In the genomic region with DNA sequence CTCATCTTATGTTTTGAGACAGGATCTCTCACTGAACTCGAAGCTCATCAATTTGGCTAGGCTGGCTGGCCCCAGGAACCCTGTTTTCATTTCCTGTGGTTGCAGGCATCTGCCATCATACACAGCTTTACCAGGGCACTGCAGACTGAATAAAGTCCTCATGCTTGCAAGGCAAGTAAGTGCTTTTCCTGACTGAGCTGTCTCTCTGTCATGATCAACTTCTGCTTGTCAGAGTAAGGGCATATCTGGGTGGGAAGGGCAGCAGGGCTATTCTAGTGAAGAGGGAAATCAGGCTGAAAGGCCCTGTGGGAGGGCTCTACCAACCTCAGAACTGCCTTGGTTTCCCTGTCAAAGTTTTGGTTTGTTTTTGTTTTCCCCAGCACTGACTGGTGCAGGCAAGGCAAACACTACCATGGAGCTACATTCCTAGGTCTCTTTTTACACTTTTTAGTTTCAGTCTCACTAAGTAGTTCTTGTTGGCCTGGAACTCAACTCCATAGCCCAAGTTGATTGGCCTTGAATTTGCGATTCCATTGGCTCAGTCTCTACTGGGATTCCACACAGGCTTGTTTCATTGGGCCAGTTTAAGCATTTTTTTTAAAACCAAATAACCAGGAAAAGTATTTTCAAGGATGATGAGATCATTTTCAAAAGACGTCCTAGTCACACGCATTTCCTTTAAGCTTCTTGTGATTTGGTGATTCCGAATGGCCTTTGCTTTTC, we compare ENCODE assay signal across 8 mouse cellular contexts. TPM values are rescaled to one million over a fixed set of nuclear protein-coding genes. Genes with fewer than 3 reads are reported as not detected.
DNase-seq lines count a peak whose midpoint lies in the region; ATAC-seq and TF ChIP-seq lines count a peak whose summit lies in the region.

No protein-coding gene starts in this region.

- no peak for DNase-seq in G1E (ENCODE audit: low spot score)
- DNase-seq in heart, postnatal 0 days (ENCODE audit: low spot score), result peak; percentile 72
- DNase-seq in left cerebral cortex, postnatal 25 days (ENCODE audit: low spot score in 2 of 2), result no peak
- no peak for DNase-seq in layer of hippocampus, postnatal 14 days (ENCODE audit: low spot score in 2 of 2)

- peak overlapping the region; percentile 55 for H3K4me2 ChIP-seq in heart, postnatal 0 days (ENCODE audit: low read depth, low read length)
- H3K4me2 ChIP-seq in liver, embryonic 16.5 days (ENCODE audit: low read depth, low read length), result peak overlapping the region; percentile 61
- H3K4me2 ChIP-seq in stomach, embryonic 16.5 days (ENCODE audit: low read depth, low read length), result peak overlapping the region; percentile 48

- ATAC-seq in G1E (ENCODE audit: extremely low read depth, insufficient number of reproducible peaks, low FRiP score, poor library complexity, severe bottlenecking), result no peak
- peak; percentile 28 for ATAC-seq in heart, postnatal 0 days (ENCODE audit: insufficient read depth, low read depth)
- ATAC-seq in liver, embryonic 16.5 days (ENCODE audit: low read depth), result no peak
- no peak for ATAC-seq in stomach, embryonic 16.5 days (ENCODE audit: insufficient read depth, low FRiP score)
- no peak for ATAC-seq in erythroid progenitor cell, adult 5-6 weeks (replicated peaks; ENCODE audit: low FRiP score, poor library complexity, severe bottlenecking)

- TF ChIP-seq CTCF in G1E (IDR thresholded peaks at IDR 0.05; ENCODE audit: low read depth, low read length), result no peak
- no peak for TF ChIP-seq CTCF in heart, postnatal 0 days (IDR thresholded peaks at IDR 0.05; ENCODE audit: low read depth)

- intact Hi-C loops in left cerebral cortex, postnatal 25 days (cut with DNase I), result loop anchor here (2.0 kb wide), 3 partner anchors 31 to 71 kb away; a partner anchor contains a TSS

- peaks cover 41% of the 10 kb centered on the region for H3K4me1 ChIP-seq in G1E (ENCODE audit: insufficient read depth, low read depth, low read length)
- H3K4me1 ChIP-seq in brown adipose tissue, adult 24 weeks (ENCODE audit: control insufficient read depth, insufficient read depth, insufficient read length, low read length), result peaks cover 5% of the 10 kb centered on the region; the same call in 1 of the 2 replicates
- H3K4me1 ChIP-seq in heart, postnatal 0 days (ENCODE audit: control insufficient read depth, insufficient read depth), result peaks cover 21% of the 10 kb centered on the region
- peaks cover 6% of the 10 kb centered on the region; the same call in 1 of the 2 replicates for H3K4me1 ChIP-seq in liver, embryonic 16.5 days (ENCODE audit: control insufficient read depth, low read depth, low read length)
- peaks cover 19% of the 10 kb centered on the region for H3K4me1 ChIP-seq in stomach, embryonic 16.5 days (ENCODE audit: control insufficient read depth, insufficient read depth, low read length)

- peak overlapping the region; percentile 47 for H3K9ac ChIP-seq in heart, postnatal 0 days (replicated peaks; ENCODE audit: low read depth, low read length)
- H3K9ac ChIP-seq in liver, embryonic 16.5 days (ENCODE audit: low read depth, low read length), result no peak overlapping the region
- peak overlapping the region; percentile 65 for H3K9ac ChIP-seq in stomach, embryonic 16.5 days (ENCODE audit: low read length)

- H3K27me3 ChIP-seq in G1E (ENCODE audit: insufficient read depth, low read length), result peaks cover 4% of the 10 kb centered on the region; the same call in 1 of the 2 replicates
- no peaks in the 10 kb centered on the region for H3K27me3 ChIP-seq in heart, postnatal 0 days (ENCODE audit: control insufficient read depth, insufficient read depth, low read length)
- no peaks in the 10 kb centered on the region for H3K27me3 ChIP-seq in liver, embryonic 16.5 days (ENCODE audit: control insufficient read depth, insufficient read depth, low read depth, low read length)
- H3K27me3 ChIP-seq in stomach, embryonic 16.5 days (ENCODE audit: control insufficient read depth, insufficient read depth, low read length), result no peaks in the 10 kb centered on the region

- peak overlapping the region; percentile 69; the same call in 1 of the 2 replicates for H3K4me3 ChIP-seq in G1E (ENCODE audit: low read depth, low read length)
- H3K4me3 ChIP-seq in brown adipose tissue, adult 24 weeks (ENCODE audit: insufficient read depth, low read depth, low read length), result 0 out of 2 replicates have a peak overlapping the region, but pooled peaks have one; percentile 44
- no peak overlapping the region for H3K4me3 ChIP-seq in heart, postnatal 0 days (ENCODE audit: low read depth, low read length)
- no peak overlapping the region for H3K4me3 ChIP-seq in liver, embryonic 16.5 days (ENCODE audit: low read depth, low read length)
- no peak overlapping the region; the same call in 1 of the 2 replicates for H3K4me3 ChIP-seq in stomach, embryonic 16.5 days (replicated peaks; ENCODE audit: low read length)

- WGBS in heart, postnatal 0 days, result 29% methylated on average over 5 of the region's 5 CpGs
- 31% methylated on average over 5 of the region's 5 CpGs for WGBS in liver, embryonic 16.5 days (ENCODE audit: insufficient replicate concordance)
- 27% methylated on average over 5 of the region's 5 CpGs for WGBS in stomach, embryonic 16.5 days

- TF ChIP-seq EP300 in heart, postnatal 0 days (IDR thresholded peaks at IDR 0.05; ENCODE audit: low read depth), result no peak

- peak overlapping the region; percentile 99 for H3K27ac ChIP-seq in brown adipose tissue, adult 24 weeks (replicated peaks; ENCODE audit: low read depth, low read length)
- H3K27ac ChIP-seq in heart, postnatal 0 days (ENCODE audit: low read depth), result peak overlapping the region; percentile 100
- peak overlapping the region; percentile 51 for H3K27ac ChIP-seq in liver, embryonic 16.5 days (ENCODE audit: low read length)
- peak overlapping the region; percentile 98 for H3K27ac ChIP-seq in stomach, embryonic 16.5 days (ENCODE audit: low read length)

- H3K36me3 ChIP-seq in G1E (replicated peaks), result no peaks in the 10 kb centered on the region
- H3K36me3 ChIP-seq in heart, postnatal 0 days (replicated peaks; ENCODE audit: control insufficient read depth, insufficient read depth, low read length), result no peaks in the 10 kb centered on the region
- H3K36me3 ChIP-seq in liver, embryonic 16.5 days (ENCODE audit: control insufficient read depth, insufficient read depth), result no peaks in the 10 kb centered on the region
- H3K36me3 ChIP-seq in stomach, embryonic 16.5 days (ENCODE audit: control insufficient read depth, insufficient read depth, low read length), result no peaks in the 10 kb centered on the region

- H3K9me3 ChIP-seq in G1E (replicated peaks), result peaks cover 4% of the 10 kb centered on the region; the same call in 1 of the 2 replicates
- H3K9me3 ChIP-seq in heart, postnatal 0 days (replicated peaks; ENCODE audit: control insufficient read depth, low read length), result no peaks in the 10 kb centered on the region; the same call in 1 of the 2 replicates
- no peaks in the 10 kb centered on the region; the same call in 1 of the 2 replicates for H3K9me3 ChIP-seq in liver, embryonic 16.5 days (replicated peaks; ENCODE audit: control insufficient read depth, low read length)
- no peaks in the 10 kb centered on the region for H3K9me3 ChIP-seq in stomach, embryonic 16.5 days (replicated peaks; ENCODE audit: control insufficient read depth, low read length)

RNA-seq across cellular contexts. Expression of a gene that starts 31.7 kb away (rescaled TPM):
- 215 and 240 TPM in 2 replicates for total RNA-seq in G1E (2014; fragmentation: Nextera tagmentation)
- 277 and 315 TPM in 2 replicates for total RNA-seq in G1E (2017)
- 47.6 and 53.8 TPM in 2 replicates for polyA plus RNA-seq in G1E (2012)
- 111 and 122 TPM in 2 replicates for polyA plus RNA-seq in brown adipose tissue, adult 24 weeks (2012; ENCODE audit: insufficient read depth, insufficient read length, missing spikeins)
- total RNA-seq in heart, postnatal 0 days (2014; rRNA removed; ENCODE audit: low replicate concordance), result 240 and 317 TPM in 2 replicates
- 289 and 315 TPM in 2 replicates for polyA plus RNA-seq in heart, postnatal 0 days (2015; fragmentation: Nextera tagmentation; extraction: Ambion mirVana)
- polyA plus RNA-seq in liver, embryonic 16.5 days (2015; fragmentation: Nextera tagmentation; extraction: Ambion mirVana), result 66.5 and 71.7 TPM in 2 replicates
- polyA plus RNA-seq in stomach, embryonic 16.5 days (2015; fragmentation: Nextera tagmentation; extraction: Ambion mirVana), result 299 and 315 TPM in 2 replicates
- total RNA-seq in left cerebral cortex, postnatal 25 days (2021), result 10 to 100 TPM; 54.4 to 58.3 TPM
- 10 to 100 TPM; 79.9 to 82.8 TPM for total RNA-seq in layer of hippocampus, postnatal 14 days (2021)
- total RNA-seq in erythroid progenitor cell, adult 5-6 weeks (2015; ENCODE audit: low replicate concordance), result 81.3 and 84.0 TPM in 2 replicates
- total RNA-seq in erythroid progenitor cell, adult 5-6 weeks (2017; ENCODE audit: low replicate concordance), result 111 and 145 TPM in 2 replicates

Comparison
In these comparisons a context has a peak if more than half of its experiments do, and no peak if none do; other contexts are left out.
1. H3K4me3 ChIP-seq: peak in G1E (single experiment) and brown adipose tissue, adult 24 weeks (single experiment); none in heart, postnatal 0 days (single experiment), liver, embryonic 16.5 days (single experiment) and stomach, embryonic 16.5 days (single experiment).
2. Peak in every context shown above with its lines, with median percentiles within 50 percentile points of each other: H3K27ac ChIP-seq and H3K4me2 ChIP-seq.